Mouse (Mus musculus) neural tube, embryonic 14.5 days (tissue): ENCODE measurements at regions not wholly inside any gene's neighbourhood (a gene's known extent, or its start where the extent isn't known, plus 50 kb on each side); places are given as distances from the start of the nearest gene placed in this dataset.

Experiments
- ATAC-seq: fragments of 200-750 bp; cut with Nextera tagmentation; 2 replicates; pipeline ENCODE4 v1.8.0; 2017; ENCODE audit warnings: low read depth, mild to moderate bottlenecking, moderate TSS enrichment, moderate library complexity
- H3K27ac ChIP-seq: fragments of 300-500 bp; sonication (generic); 2 replicates; pipeline ENCODE4 v1.5.1; 2014; ENCODE audit warnings: low read depth, mild to moderate bottlenecking, control low read depth, low read length, moderate library complexity, mixed read lengths
- H3K27me3 ChIP-seq: fragments of 300-500 bp; sonication (generic); 2 replicates; pipeline ENCODE4 v1.6.1; 2014; ENCODE audit warnings: low read length; ENCODE audit not compliant: control insufficient read depth, insufficient read depth
- H3K36me3 ChIP-seq: fragments of 300-500 bp; sonication (generic); 2 replicates; pipeline ENCODE4 v1.6.1; 2014; ENCODE audit warnings: low read length, mixed read lengths; ENCODE audit not compliant: control insufficient read depth, insufficient read depth
- H3K4me1 ChIP-seq: fragments of 300-500 bp; sonication (generic); 2 replicates; pipeline ENCODE4 v1.6.1; 2014; ENCODE audit warnings: low read length; ENCODE audit not compliant: control insufficient read depth, insufficient read depth
- H3K4me2 ChIP-seq: fragments of 300-500 bp; sonication (generic); 2 replicates; pipeline ENCODE4 v1.6.1; 2014; ENCODE audit warnings: mild to moderate bottlenecking, low read depth, low read length, control low read depth
- H3K4me3 ChIP-seq: fragments of 300-500 bp; sonication (generic); 2 replicates; pipeline ENCODE4 v1.5.1; 2014; ENCODE audit warnings: low read depth, low read length, control low read depth, mixed read lengths
- H3K9ac ChIP-seq: fragments of 300-500 bp; sonication (generic); replicated peaks from 2 replicates; pipeline ENCODE4 v1.6.1; 2014; ENCODE audit warnings: low read depth, mild to moderate bottlenecking, control low read depth, low read length, mixed read lengths
- H3K9me3 ChIP-seq: fragments of 300-500 bp; sonication (generic); 2 replicates; pipeline ENCODE4 v1.6.1; 2016; ENCODE audit warnings: low read length; ENCODE audit not compliant: control insufficient read depth
- whole genome bisulfite sequencing: fragments of 180-500 bp; shearing (Covaris S2); extraction: QIAGEN DNeasy Blood & Tissue Kit; methylation state at CpG from one replicate; pipeline ENCODE4 v1.1.7; 2014; 5-methylcytosine and 5-hydroxymethylcytosine counted together

- no peaks in the 10 kb centered on the region for H3K9me3 ChIP-seq
- no peak overlapping the region for H3K4me3 ChIP-seq
- no peak for ATAC-seq
- H3K4me2 ChIP-seq: no peak overlapping the region
- no peaks in the 10 kb centered on the region for H3K36me3 ChIP-seq
- H3K9ac ChIP-seq: no peak overlapping the region
- H3K27ac ChIP-seq: no peak overlapping the region
- 75% methylated on average over 2 of the region's 2 CpGs for WGBS
- no peaks in the 10 kb centered on the region for H3K27me3 ChIP-seq
- 0 out of 2 replicates have a peak, but pooled peaks cover 8% of the 10 kb centered on the region for H3K4me1 ChIP-seq
These were observed 392.8 kb upstream of the Atp11b start for GRCm38 (mm10) chr3:35361086-35361485.

- ATAC-seq: no peak
- 63% methylated on average over 6 of the region's 6 CpGs for WGBS
- no peaks in the 10 kb centered on the region for H3K27me3 ChIP-seq
- H3K27ac ChIP-seq: no peak overlapping the region
- H3K4me2 ChIP-seq: no peak overlapping the region
- no peak overlapping the region for H3K4me3 ChIP-seq
- no peaks in the 10 kb centered on the region for H3K36me3 ChIP-seq
- no peak overlapping the region for H3K9ac ChIP-seq
- H3K9me3 ChIP-seq: no peaks in the 10 kb centered on the region
- 0 out of 2 replicates have a peak, but pooled peaks cover 5% of the 10 kb centered on the region for H3K4me1 ChIP-seq
These were observed 388.5 kb upstream of the Atp11b start for GRCm38 (mm10) chr3:35365431-35365830.

DNA sequence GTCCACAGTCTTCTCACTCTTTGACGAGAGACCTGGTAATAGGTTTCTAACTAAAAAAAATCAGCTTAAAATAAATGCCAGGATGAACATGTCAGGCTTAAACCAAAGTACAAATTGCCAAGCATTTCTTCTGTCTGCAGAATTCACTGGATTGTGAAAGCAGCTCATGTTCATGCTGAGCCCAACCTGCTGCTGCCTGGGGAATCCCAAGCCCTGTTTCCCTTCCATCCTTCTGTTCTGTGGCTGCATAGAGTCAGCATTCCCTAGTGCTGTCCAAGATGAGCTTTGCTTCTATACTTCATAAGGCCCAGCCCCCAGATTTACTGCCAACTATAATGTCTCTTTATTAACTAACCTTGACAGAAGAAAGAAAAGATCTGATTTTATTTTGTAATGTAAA lies 381.6 kb upstream of the Atp11b start:
- ATAC-seq: no peak
- Histone ChIP-seq H3K4me2 (no peak overlapping the region), H3K9ac (no peak overlapping the region), H3K4me1 (no peaks in the 10 kb centered on the region), H3K36me3 (no peaks in the 10 kb centered on the region), H3K27ac (no peak overlapping the region), H3K4me3 (no peak overlapping the region), H3K9me3 (no peaks in the 10 kb centered on the region), H3K27me3 (no peaks in the 10 kb centered on the region)
- 89% methylated on average over 1 of the region's 1 CpGs for WGBS

DNA sequence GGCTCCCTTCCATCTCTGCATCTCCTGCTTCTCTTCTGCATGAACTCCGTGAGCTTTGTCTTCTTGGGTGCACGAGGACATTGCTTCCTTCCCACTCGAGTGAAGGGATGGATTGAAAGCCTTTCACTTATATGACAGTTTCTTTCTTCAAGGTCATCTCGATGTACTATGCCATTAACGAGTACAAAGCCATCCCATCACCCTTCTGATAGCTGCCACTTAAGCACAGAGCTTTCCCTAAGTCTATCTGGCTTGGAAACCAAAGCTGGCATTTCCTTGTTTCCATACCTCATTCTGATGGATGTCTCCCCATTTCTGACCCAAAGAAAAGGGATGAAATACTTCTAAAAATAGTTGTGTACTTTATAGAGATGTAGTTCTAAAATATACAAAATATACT lies 366.5 kb upstream of the Atp11b start:
- Histone ChIP-seq H3K4me3 (no peak overlapping the region), H3K4me2 (no peak overlapping the region), H3K27me3 (no peaks in the 10 kb centered on the region), H3K36me3 (no peaks in the 10 kb centered on the region), H3K9me3 (no peaks in the 10 kb centered on the region), H3K4me1 (no peaks in the 10 kb centered on the region), H3K9ac (no peak overlapping the region), H3K27ac (no peak overlapping the region)
- ATAC-seq: no peak
- 87% methylated on average over 5 of the region's 5 CpGs for WGBS

- Histone ChIP-seq H3K27ac (no peak overlapping the region), H3K9ac (no peak overlapping the region), H3K9me3 (no peaks in the 10 kb centered on the region), H3K27me3 (no peaks in the 10 kb centered on the region), H3K4me3 (no peak overlapping the region), H3K36me3 (no peaks in the 10 kb centered on the region), H3K4me1 (no peaks in the 10 kb centered on the region), H3K4me2 (no peak overlapping the region)
- 79% methylated on average over 2 of the region's 2 CpGs for WGBS
- ATAC-seq: no peak
These were observed 361.2 kb upstream of the Atp11b start for GRCm38 (mm10) chr3:35392657-35393056.

- H3K27me3 ChIP-seq: no peaks in the 10 kb centered on the region
- H3K4me1 ChIP-seq: no peaks in the 10 kb centered on the region
- no peak overlapping the region for H3K4me2 ChIP-seq
- H3K27ac ChIP-seq: no peak overlapping the region
- no peak overlapping the region for H3K4me3 ChIP-seq
- WGBS: 22% methylated on average over 6 of the region's 6 CpGs
- no peaks in the 10 kb centered on the region for H3K9me3 ChIP-seq
- no peak overlapping the region for H3K9ac ChIP-seq
- ATAC-seq: no peak
- H3K36me3 ChIP-seq: no peaks in the 10 kb centered on the region
These were observed 353.7 kb upstream of the Atp11b start for GRCm38 (mm10) chr3:35400213-35400612.

GRCm38 (mm10) chr3:35402666-35403065 lies 351.2 kb upstream of the Atp11b start:
- no peak overlapping the region for H3K27ac ChIP-seq
- no peaks in the 10 kb centered on the region for H3K9me3 ChIP-seq
- H3K4me1 ChIP-seq: 0 out of 2 replicates have a peak, but pooled peaks cover 2% of the 10 kb centered on the region
- H3K4me2 ChIP-seq: no peak overlapping the region
- 62% methylated on average over 10 of the region's 10 CpGs for WGBS
- H3K4me3 ChIP-seq: no peak overlapping the region
- no peak overlapping the region for H3K9ac ChIP-seq
- ATAC-seq: no peak
- H3K36me3 ChIP-seq: no peaks in the 10 kb centered on the region
- H3K27me3 ChIP-seq: no peaks in the 10 kb centered on the region

GRCm38 (mm10) chr3:35403952-35404351 lies 350.0 kb upstream of the Atp11b start:
- Histone ChIP-seq H3K4me1 (0 out of 2 replicates have a peak, but pooled peaks cover 2% of the 10 kb centered on the region), H3K4me3 (no peak overlapping the region), H3K36me3 (no peaks in the 10 kb centered on the region), H3K27me3 (no peaks in the 10 kb centered on the region), H3K9me3 (no peaks in the 10 kb centered on the region), H3K4me2 (no peak overlapping the region), H3K27ac (no peak overlapping the region), H3K9ac (no peak overlapping the region)
- 44% methylated on average over 5 of the region's 5 CpGs for WGBS
- no peak for ATAC-seq

DNA sequence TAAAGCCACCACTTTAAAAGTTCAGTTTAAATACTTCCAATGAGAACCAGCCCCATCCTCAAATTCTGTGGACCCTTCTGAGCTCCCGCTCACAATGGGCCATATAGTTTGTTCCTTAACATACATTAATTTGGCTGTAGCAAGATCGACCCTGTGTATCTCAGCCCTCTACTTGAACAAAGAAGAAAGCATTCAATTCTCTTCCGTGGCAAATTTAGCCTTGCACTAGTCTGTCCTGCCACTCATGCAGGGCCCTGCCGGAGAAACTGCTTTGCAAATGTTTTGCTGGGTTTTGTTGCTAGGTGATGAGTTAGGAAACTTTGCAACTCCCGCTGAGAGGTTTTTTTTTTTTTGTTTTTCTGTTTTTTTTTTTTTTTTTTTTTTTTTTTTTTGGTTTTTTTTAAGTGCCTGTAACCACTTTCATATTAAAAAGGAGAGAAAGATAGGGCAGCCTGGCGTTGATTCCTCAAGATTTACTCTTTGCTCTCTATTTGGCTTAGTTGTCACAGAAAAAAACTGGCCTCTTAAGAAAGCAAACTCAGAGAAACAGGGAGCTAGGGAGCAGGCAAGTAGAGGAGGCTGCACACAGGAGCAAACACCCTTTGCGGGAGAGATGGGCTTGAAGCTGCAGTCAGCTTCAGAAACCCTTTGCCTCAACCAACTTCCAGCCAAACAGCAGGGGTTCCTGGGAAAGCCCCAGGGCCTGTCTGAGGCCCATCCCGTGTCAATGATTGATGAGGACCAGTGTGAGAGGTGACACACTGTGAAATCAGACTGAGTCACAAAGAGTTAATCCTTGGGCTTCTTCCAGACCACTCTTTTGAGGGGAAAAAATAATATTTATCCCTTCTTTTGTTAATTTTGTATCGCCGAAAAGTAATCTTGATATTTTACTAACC lies 349.2 kb upstream of the Atp11b start:
- 1% methylated on average over 10 of the region's 10 CpGs for WGBS
- Histone ChIP-seq H3K4me3 (no peak overlapping the region), H3K27ac (peak overlapping the region; percentile 70), H3K4me1 (0 out of 2 replicates have a peak, but pooled peaks cover 2% of the 10 kb centered on the region), H3K27me3 (no peaks in the 10 kb centered on the region), H3K4me2 (peak overlapping the region; percentile 11; the same call in 1 of the 2 replicates), H3K9ac (no peak overlapping the region), H3K9me3 (no peaks in the 10 kb centered on the region), H3K36me3 (no peaks in the 10 kb centered on the region)
- peak; percentile 82 for ATAC-seq
